Mouse (Mus musculus) heart, postnatal 4 days (tissue): ENCODE results near the gene Tbc1d2. TPM values are rescaled to one million over a fixed set of nuclear protein-coding genes. Genes with fewer than 3 reads are reported as not detected.

Source experiments
- total RNA-seq, 2 experiments: library from RNA; stranded (reverse); gene quantifications; 2 replicates each; pipeline ENCODE4 v1.2.3; 2021

The Tbc1d2 gene
- total RNA-seq, 2 experiments from 2014 or later: 2.9 to 3.5 TPM

Other genes with a start within 250 kb of the Tbc1d2 start
- gene Hemgn, start 236.7 kb downstream of the Tbc1d2 start, total RNA-seq: under 1 TPM in 1 of 2 experiments, not detected in 1; 0.36 TPM
- gene Anp32b, start 199.3 kb downstream of the Tbc1d2 start, total RNA-seq: 100 to 1,000 TPM; 121 to 122 TPM
- gene Nans, start 161.0 kb downstream of the Tbc1d2 start, total RNA-seq: 10 to 100 TPM; 42.4 to 45.0 TPM
- gene Trim14, start 114.1 kb downstream of the Tbc1d2 start, total RNA-seq: 1 to 10 TPM in 1 of 2 experiments, under 1 TPM in 1; 0.76 to 1.3 TPM
- under 1 TPM; 0.25 to 0.48 TPM for gene Coro2a, start 48.0 kb downstream of the Tbc1d2 start, total RNA-seq